ENCODE assay signal across 9 mouse cellular contexts in genomic region chr7:119850737-119851136, GRCm38 (mm10). TPM values are rescaled to one million over a fixed set of nuclear protein-coding genes. Genes with fewer than 3 reads are reported as not detected.
DNase-seq lines count a peak whose midpoint lies in the region; ATAC-seq and TF ChIP-seq lines count a peak whose summit lies in the region.
"Had no signal": no experiment of that assay in that cellular context is flagged by ENCODE, and none has a peak within 500 bp of the region (broad histone marks: within the 10 kb centered on the region; RNA-seq: fewer than 3 reads in every experiment).

No protein-coding gene starts in this region.

- no peak overlapping the region for H3K4me3 ChIP-seq in kidney, adult 2 months (ENCODE audit: insufficient read depth, low read depth, low read length)
- no peak overlapping the region for H3K4me3 ChIP-seq in kidney, embryonic 15.5 days (replicated peaks)
- H3K4me3 ChIP-seq in embryonic fibroblast, embryonic 13.5 days (ENCODE audit: insufficient read depth, low read length): no peak overlapping the region
- no peak overlapping the region for H3K4me3 ChIP-seq in forebrain, embryonic 14.5 days (ENCODE audit: low read depth, low read length)
- H3K4me3 ChIP-seq: limb, embryonic 13.5 days had no signal

- peak; percentile 85 for DNase-seq in kidney, adult 2 months
- DNase-seq in kidney, postnatal 10 days: peak; percentile 17
- DNase-seq in skeletal muscle tissue, adult 2 months (ENCODE audit: low read depth, low spot score): peak; percentile 80
- no peak for DNase-seq in forebrain, embryonic 14.5 days (ENCODE audit: low spot score)
- no peak for DNase-seq in cerebellum, postnatal 4 days (ENCODE audit: low spot score in 2 of 2)
- DNase-seq in frontal cortex, postnatal 25 days (ENCODE audit: low spot score in 2 of 2): no peak

- no peaks in the 10 kb centered on the region for H3K27me3 ChIP-seq in kidney, adult 2 months (replicated peaks; ENCODE audit: control insufficient read depth, insufficient read depth, low read length)
- H3K27me3 ChIP-seq in kidney, embryonic 15.5 days: no peaks in the 10 kb centered on the region
- no peaks in the 10 kb centered on the region for H3K27me3 ChIP-seq in forebrain, embryonic 14.5 days (replicated peaks; ENCODE audit: control insufficient read depth, insufficient read depth, low read length)
- H3K27me3 ChIP-seq: limb, embryonic 13.5 days had no signal

- no peak for TF ChIP-seq CTCF in kidney, adult 2 months (conservative IDR thresholded peaks at IDR 0.05; ENCODE audit: insufficient read depth, insufficient read length, low read depth, low read length)
- no peak for TF ChIP-seq CTCF in embryonic fibroblast, embryonic 13.5 days (IDR thresholded peaks at IDR 0.05; ENCODE audit: borderline replicate concordance, insufficient read depth, low read length)

- no peak for TF ChIP-seq POLR2A in kidney, adult 2 months (IDR thresholded peaks at IDR 0.05; ENCODE audit: low read depth, low read length)
- no peak for TF ChIP-seq POLR2A in embryonic fibroblast, embryonic 13.5 days (IDR thresholded peaks at IDR 0.05; ENCODE audit: low read depth, low read length)

- no peaks in the 10 kb centered on the region for H3K9me3 ChIP-seq in kidney, embryonic 15.5 days (replicated peaks)
- no peaks in the 10 kb centered on the region for H3K9me3 ChIP-seq in forebrain, embryonic 14.5 days (replicated peaks; ENCODE audit: control insufficient read depth, low read length)
- H3K9me3 ChIP-seq: limb, embryonic 13.5 days had no signal

- H3K4me2 ChIP-seq in kidney, embryonic 15.5 days: no peak overlapping the region
- no peak overlapping the region for H3K4me2 ChIP-seq in forebrain, embryonic 14.5 days (ENCODE audit: low read length)
- H3K4me2 ChIP-seq: limb, embryonic 13.5 days had no signal

- ATAC-seq in kidney, embryonic 15.5 days (replicated peaks; ENCODE audit: low FRiP score): no peak
- no peak for ATAC-seq in forebrain, embryonic 14.5 days

- H3K4me1 ChIP-seq in kidney, adult 2 months (ENCODE audit: control insufficient read depth, insufficient read depth, low read length): peaks cover 12% of the 10 kb centered on the region; the same call in 1 of the 2 replicates
- H3K4me1 ChIP-seq in kidney, embryonic 15.5 days: no peaks in the 10 kb centered on the region
- H3K4me1 ChIP-seq in embryonic fibroblast, embryonic 13.5 days (ENCODE audit: control insufficient read depth, insufficient read depth, low read length): peaks cover 5% of the 10 kb centered on the region; the same call in 1 of the 2 replicates
- H3K4me1 ChIP-seq in forebrain, embryonic 14.5 days (ENCODE audit: control insufficient read depth, insufficient read depth, low read length): no peaks in the 10 kb centered on the region
- H3K4me1 ChIP-seq: limb, embryonic 13.5 days had no signal

- no peaks in the 10 kb centered on the region; the same call in none of the 2 replicates for H3K36me3 ChIP-seq in kidney, adult 2 months (ENCODE audit: control insufficient read depth, insufficient read depth, low read length)
- peaks cover 48% of the 10 kb centered on the region for H3K36me3 ChIP-seq in kidney, embryonic 15.5 days
- no peaks in the 10 kb centered on the region for H3K36me3 ChIP-seq in forebrain, embryonic 14.5 days (ENCODE audit: control insufficient read depth, insufficient read depth, low read length)

- no peak overlapping the region for H3K9ac ChIP-seq in kidney, embryonic 15.5 days
- H3K9ac ChIP-seq in forebrain, embryonic 14.5 days (ENCODE audit: low read length): no peak overlapping the region
- H3K9ac ChIP-seq: limb, embryonic 13.5 days had no signal

- H3K27ac ChIP-seq in kidney, adult 2 months (ENCODE audit: insufficient read depth, low read depth, low read length): no peak overlapping the region; the same call in 1 of the 2 replicates
- no peak overlapping the region for H3K27ac ChIP-seq in kidney, embryonic 15.5 days
- H3K27ac ChIP-seq in embryonic fibroblast, embryonic 13.5 days (ENCODE audit: insufficient read depth, low read length): peak overlapping the region; percentile 62; the same call in 1 of the 2 replicates
- no peak overlapping the region for H3K27ac ChIP-seq in forebrain, embryonic 14.5 days (ENCODE audit: low read depth, low read length)
- H3K27ac ChIP-seq: limb, embryonic 13.5 days had no signal

- 43% methylated on average over 5 of the region's 5 CpGs for WGBS in kidney, adult 2 months
- WGBS in kidney, embryonic 15.5 days: 77% methylated on average over 5 of the region's 5 CpGs
- WGBS in forebrain, embryonic 14.5 days: 85% methylated on average over 5 of the region's 5 CpGs

RNA-seq across cellular contexts. Expression of gene Lyrm1, which starts 44.9 kb away (rescaled TPM):
- polyA plus RNA-seq in kidney, adult 2 months (2012; rRNA removed): 4.7 and 6.7 TPM in 2 replicates
- polyA plus RNA-seq in kidney, embryonic 15.5 days (2015; fragmentation: Nextera tagmentation; extraction: Ambion mirVana): 6.9 and 8.1 TPM in 2 replicates
- polyA plus RNA-seq in embryonic fibroblast, embryonic 13.5 days (2011; ENCODE audit: insufficient read length, low read depth, missing spikeins): 7.1 and 7.9 TPM in 2 replicates
- 17.2 and 18.5 TPM in 2 replicates for polyA plus RNA-seq in forebrain, embryonic 14.5 days (2014; fragmentation: Nextera tagmentation; extraction: Ambion mirVana)

RNA-seq across cellular contexts. Expression of gene Dcun1d3, which starts 45.4 kb away (rescaled TPM):
- 7.6 and 8.6 TPM in 2 replicates for polyA plus RNA-seq in kidney, adult 2 months (2012; rRNA removed)
- 9.9 and 10.5 TPM in 2 replicates for polyA plus RNA-seq in kidney, embryonic 15.5 days (2015; fragmentation: Nextera tagmentation; extraction: Ambion mirVana)
- 31.2 and 31.8 TPM in 2 replicates for polyA plus RNA-seq in embryonic fibroblast, embryonic 13.5 days (2011; ENCODE audit: insufficient read length, low read depth, missing spikeins)
- 9.2 and 10.3 TPM in 2 replicates for polyA plus RNA-seq in forebrain, embryonic 14.5 days (2014; fragmentation: Nextera tagmentation; extraction: Ambion mirVana)

RNA-seq across cellular contexts. Expression of gene Eri2, which starts 56.9 kb away (rescaled TPM):
- polyA plus RNA-seq in kidney, adult 2 months (2012; rRNA removed): 0.90 and 1.1 TPM in 2 replicates
- polyA plus RNA-seq in kidney, embryonic 15.5 days (2015; fragmentation: Nextera tagmentation; extraction: Ambion mirVana): 24.8 and 26.1 TPM in 2 replicates
- polyA plus RNA-seq in embryonic fibroblast, embryonic 13.5 days (2011; ENCODE audit: insufficient read length, low read depth, missing spikeins): 14.2 and 18.8 TPM in 2 replicates
- 27.0 and 31.2 TPM in 2 replicates for polyA plus RNA-seq in forebrain, embryonic 14.5 days (2014; fragmentation: Nextera tagmentation; extraction: Ambion mirVana)

RNA-seq across cellular contexts. Expression of gene Rexo5, which starts 56.9 kb away (rescaled TPM):
- polyA plus RNA-seq in kidney, adult 2 months (2012; rRNA removed): 2.1 and 2.2 TPM in 2 replicates
- polyA plus RNA-seq in kidney, embryonic 15.5 days (2015; fragmentation: Nextera tagmentation; extraction: Ambion mirVana): 21.1 and 29.9 TPM in 2 replicates
- polyA plus RNA-seq in embryonic fibroblast, embryonic 13.5 days (2011; ENCODE audit: insufficient read length, low read depth, missing spikeins): 16.2 and 16.4 TPM in 2 replicates
- 10.5 and 13.7 TPM in 2 replicates for polyA plus RNA-seq in forebrain, embryonic 14.5 days (2014; fragmentation: Nextera tagmentation; extraction: Ambion mirVana)

Comparison
In these comparisons a context has a peak if more than half of its experiments do, and no peak if none do; other contexts are left out.
1. DNase-seq: peak in kidney, adult 2 months (single experiment), kidney, postnatal 10 days (single experiment) and skeletal muscle tissue, adult 2 months (single experiment); none in forebrain, embryonic 14.5 days (single experiment), cerebellum, postnatal 4 days (0 of 2) and frontal cortex, postnatal 25 days (0 of 2).